In the genomic region with DNA sequence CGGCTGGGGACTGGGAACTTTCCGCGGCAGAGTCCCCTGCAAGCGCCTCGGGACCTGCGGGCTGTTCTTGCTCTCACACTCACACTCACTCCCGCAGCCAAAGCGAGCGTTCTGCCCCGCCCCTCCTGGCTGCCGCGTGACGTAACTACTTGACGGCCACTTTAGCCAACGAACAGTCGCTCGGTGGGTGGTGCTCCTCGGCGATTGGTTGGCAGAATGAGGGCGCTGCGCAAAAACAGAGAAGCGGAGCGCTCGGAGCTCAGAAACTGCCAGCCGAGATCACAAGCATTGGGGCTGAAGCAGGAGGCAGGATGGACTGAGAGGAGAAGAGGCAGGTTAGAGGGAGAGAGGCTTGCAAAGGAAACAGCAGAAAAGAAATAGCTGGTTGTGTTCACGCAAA, we compare ENCODE assay signal across 8 mouse cellular contexts. TPM values are rescaled to one million over a fixed set of nuclear protein-coding genes. Genes with fewer than 3 reads are reported as not detected.
DNase-seq lines count a peak whose midpoint lies in the region; ATAC-seq lines count a peak whose summit lies in the region.

Gene Pcdh10 (plus strand): TSS at position 254 of the 400 bp plus-strand sequence.

- H3K4me2 ChIP-seq in hindbrain, embryonic 16.5 days (ENCODE audit: low read length): peak within 1 kb of the TSS; percentile 65

- peak; percentile 85 for DNase-seq in adrenal gland, adult 8-10 months
- peak; percentile 83 to 85 for DNase-seq in gastrocnemius, adult 8-10 months (ENCODE audit: low spot score in 2 of 2)
- peak; percentile 98 to 99 for DNase-seq in layer of hippocampus, postnatal 36 days
- DNase-seq in lung, postnatal 10 days: peak; percentile 93
- DNase-seq in retina, postnatal 1 day: peak; percentile 98
- no peak for DNase-seq in natural killer cell, adult 2 months (ENCODE audit: low spot score in 2 of 2)

- H3K4me1 ChIP-seq in hindbrain, embryonic 16.5 days (ENCODE audit: control insufficient read depth, insufficient read depth, low read depth, low read length): no peaks in the 10 kb centered on the region

- no peaks in the 10 kb centered on the region for H3K9me3 ChIP-seq in hindbrain, embryonic 16.5 days (ENCODE audit: control insufficient read depth, low read length)

- H3K27me3 ChIP-seq in hindbrain, embryonic 16.5 days (replicated peaks; ENCODE audit: control insufficient read depth, insufficient read depth, low read length): no peaks in the 10 kb centered on the region

- 0% methylated on average over 26 of the region's 26 CpGs for WGBS in hindbrain, embryonic 16.5 days

- ATAC-seq in common myeloid progenitor, adult 5-6 weeks (replicated peaks; ENCODE audit: low read depth, poor library complexity, severe bottlenecking): peak; percentile 84
- peak; percentile 85 for ATAC-seq in hindbrain, embryonic 16.5 days

- H3K36me3 ChIP-seq in hindbrain, embryonic 16.5 days (ENCODE audit: control insufficient read depth, insufficient read depth, low read length): no peaks in the 10 kb centered on the region

- peak within 1 kb of the TSS; percentile 73 for H3K4me3 ChIP-seq in hindbrain, embryonic 16.5 days (ENCODE audit: low read length)

- H3K27ac ChIP-seq in hindbrain, embryonic 16.5 days (ENCODE audit: low read depth, low read length): peak within 1 kb of the TSS; percentile 86

- H3K9ac ChIP-seq in hindbrain, embryonic 16.5 days (ENCODE audit: low read depth, low read length): peak within 1 kb of the TSS; percentile 68

RNA-seq across cellular contexts. Expression of gene Pcdh10, which starts in this region (rescaled TPM):
- 10 to 100 TPM in 1 of 4 experiments, 1 to 10 TPM in 3; 6.8 to 11.4 (median 8.0) TPM for total RNA-seq in adrenal gland, adult 8-10 months (2022)
- not detected in 2 replicates for total RNA-seq in common myeloid progenitor, adult 5-6 weeks (2017)
- under 1 TPM; 0.10 to 0.41 (median 0.34) TPM for total RNA-seq in gastrocnemius, adult 8-10 months (2022)
- 18.9 and 19.0 TPM in 2 replicates for polyA plus RNA-seq in hindbrain, embryonic 16.5 days (2015; fragmentation: Nextera tagmentation; extraction: Ambion mirVana)
- 10 to 100 TPM; 87.2 to 91.8 TPM for total RNA-seq in layer of hippocampus, postnatal 36 days (2021)

Comparison
In these comparisons a context has a peak if more than half of its experiments do, and no peak if none do; other contexts are left out.
1. RNA of gene Pcdh10 (total RNA-seq): 87.2 to 91.8 TPM in layer of hippocampus, postnatal 36 days; 6.8 to 11.4 TPM in adrenal gland, adult 8-10 months, 0.10 to 0.41 TPM in gastrocnemius, adult 8-10 months and not detected in common myeloid progenitor, adult 5-6 weeks; every median in the first group is over 4 times any median in the second.
2. Peak in ATAC-seq in common myeloid progenitor, adult 5-6 weeks; RNA of the gene not detected or under 1 TPM.
3. Peak in DNase-seq in gastrocnemius, adult 8-10 months; RNA of the gene not detected or under 1 TPM.
4. DNase-seq: peak in adrenal gland, adult 8-10 months (single experiment), layer of hippocampus, postnatal 36 days (2 of 2), lung, postnatal 10 days (single experiment) and retina, postnatal 1 day (single experiment); none in natural killer cell, adult 2 months (0 of 2).